Comparison of ENCODE assay signal across 8 mouse cellular contexts in the genomic region with DNA sequence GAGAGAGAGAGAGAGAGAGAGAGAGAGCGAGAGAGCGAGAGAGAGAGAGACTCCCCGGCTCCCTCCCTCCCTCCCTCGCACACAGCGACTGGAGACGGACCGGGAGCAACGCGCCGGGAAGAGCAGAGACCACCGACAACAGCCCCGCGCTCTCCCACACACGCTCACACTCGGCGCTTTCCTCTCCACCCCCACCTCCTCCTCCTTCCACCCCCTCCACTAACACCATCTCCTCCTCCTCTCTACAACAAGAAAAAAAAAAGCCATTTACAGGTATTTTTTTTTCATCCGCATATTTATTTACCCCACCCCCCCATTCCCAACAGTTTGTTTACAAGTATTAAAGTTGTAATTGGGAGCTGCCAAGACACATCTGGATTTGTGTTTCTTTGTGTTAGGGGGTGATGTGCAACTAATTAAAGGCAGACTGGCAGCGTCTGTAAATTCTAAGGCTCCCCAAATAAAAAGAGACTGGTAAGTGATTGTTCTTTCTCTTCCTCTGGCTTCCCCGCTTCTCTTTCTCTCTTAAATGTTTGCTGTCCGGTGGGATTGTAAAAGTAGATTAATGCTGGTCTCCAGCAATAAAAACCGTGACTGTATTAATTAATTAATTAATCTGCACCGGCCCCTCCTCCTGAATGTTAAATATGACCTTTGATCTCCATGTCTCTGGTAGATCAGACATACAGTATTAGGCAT. TPM values are rescaled to one million over a fixed set of nuclear protein-coding genes. Genes with fewer than 3 reads are reported as not detected.
DNase-seq lines count a peak whose midpoint lies in the region; ATAC-seq and TF ChIP-seq lines count a peak whose summit lies in the region.

A gene (plus strand): TSS at position 71 of the 699 bp plus-strand sequence.

- WGBS in lung, embryonic 14.5 days, result 1% methylated on average over 20 of the region's 22 CpGs
- 4% methylated on average over 9 of the region's 22 CpGs for WGBS in hindbrain, postnatal 0 days
- WGBS in midbrain, embryonic 10.5 days, result 0% methylated on average over 11 of the region's 22 CpGs

- H3K9me3 ChIP-seq in lung, embryonic 14.5 days (ENCODE audit: low read depth, low read length), result no peaks in the 10 kb centered on the region
- H3K9me3 ChIP-seq in hindbrain, postnatal 0 days (ENCODE audit: low read length), result no peaks in the 10 kb centered on the region
- no peaks in the 10 kb centered on the region for H3K9me3 ChIP-seq in midbrain, embryonic 10.5 days (replicated peaks)

- H3K9ac ChIP-seq in lung, embryonic 14.5 days, result peak within 1 kb of the TSS; percentile 56
- H3K9ac ChIP-seq in hindbrain, postnatal 0 days (replicated peaks; ENCODE audit: low read length), result peak within 1 kb of the TSS; percentile 48

- ATAC-seq in lung, embryonic 14.5 days (ENCODE audit: insufficient read depth), result peak; percentile 69; the same call in 1 of the 2 replicates
- ATAC-seq in hindbrain, postnatal 0 days, result peak; percentile 76

- H3K4me2 ChIP-seq in lung, embryonic 14.5 days, result peak within 1 kb of the TSS; percentile 70
- H3K4me2 ChIP-seq in hindbrain, postnatal 0 days (ENCODE audit: low read depth, low read length), result peak within 1 kb of the TSS; percentile 70

- H3K4me3 ChIP-seq in lung, embryonic 14.5 days (ENCODE audit: low read depth, low read length), result peak within 1 kb of the TSS; percentile 49
- peak within 1 kb of the TSS; percentile 77 for H3K4me3 ChIP-seq in hindbrain, postnatal 0 days (ENCODE audit: low read length)
- peak within 1 kb of the TSS; percentile 85 for H3K4me3 ChIP-seq in midbrain, embryonic 10.5 days

- no peak for TF ChIP-seq CTCF in lung, embryonic 14.5 days (IDR thresholded peaks at IDR 0.05; ENCODE audit: low read depth)
- no peak for TF ChIP-seq CTCF in hindbrain, postnatal 0 days (IDR thresholded peaks at IDR 0.05; ENCODE audit: low read depth)

- H3K27me3 ChIP-seq in lung, embryonic 14.5 days (ENCODE audit: insufficient read depth, low read length), result no peaks in the 10 kb centered on the region
- H3K27me3 ChIP-seq in hindbrain, postnatal 0 days (ENCODE audit: insufficient read depth, low read length), result no peaks in the 10 kb centered on the region
- no peaks in the 10 kb centered on the region for H3K27me3 ChIP-seq in midbrain, embryonic 10.5 days (ENCODE audit: low read depth, poor library complexity, severe bottlenecking)

- no peak for DNase-seq in adrenal gland, postnatal 4 days (ENCODE audit: low spot score in 2 of 2)
- DNase-seq in adrenal gland, adult 8-10 months, result no peak
- DNase-seq in lung, embryonic 14.5 days, result peak; percentile 67
- no peak for DNase-seq in lung, postnatal 14 days
- no peak for DNase-seq in hindbrain, postnatal 0 days (ENCODE audit: low spot score)
- no peak for DNase-seq in midbrain, embryonic 10.5 days (ENCODE audit: low spot score)
- DNase-seq in retina, postnatal 1 day, result no peak
- no peak for DNase-seq in gastrocnemius, postnatal 10 days

- H3K4me1 ChIP-seq in lung, embryonic 14.5 days (ENCODE audit: insufficient read depth), result no peaks in the 10 kb centered on the region
- H3K4me1 ChIP-seq in hindbrain, postnatal 0 days (ENCODE audit: insufficient read depth, low read length), result no peaks in the 10 kb centered on the region
- H3K4me1 ChIP-seq in midbrain, embryonic 10.5 days, result peaks cover 48% of the 10 kb centered on the region

- peak within 1 kb of the TSS; percentile 67 for H3K27ac ChIP-seq in lung, embryonic 14.5 days (ENCODE audit: low read depth)
- peak within 1 kb of the TSS; percentile 81 for H3K27ac ChIP-seq in hindbrain, postnatal 0 days
- peak within 1 kb of the TSS; percentile 99 for H3K27ac ChIP-seq in midbrain, embryonic 10.5 days (replicated peaks)

- H3K36me3 ChIP-seq in lung, embryonic 14.5 days (ENCODE audit: insufficient read depth), result no peaks in the 10 kb centered on the region
- no peaks in the 10 kb centered on the region for H3K36me3 ChIP-seq in hindbrain, postnatal 0 days (ENCODE audit: insufficient read depth, low read length)
- H3K36me3 ChIP-seq in midbrain, embryonic 10.5 days, result peaks cover 7% of the 10 kb centered on the region; the same call in 1 of the 2 replicates

RNA-seq across cellular contexts. Expression of the gene that starts here (rescaled TPM):
- total RNA-seq in adrenal gland, postnatal 4 days (2021), result 10 to 100 TPM; 12.6 to 14.5 TPM
- total RNA-seq in adrenal gland, adult 8-10 months (2022), result 1 to 10 TPM; 4.8 to 9.0 (median 7.5) TPM
- polyA plus RNA-seq in lung, embryonic 14.5 days (2014; fragmentation: Nextera tagmentation; extraction: Ambion mirVana), result 2.1 and 2.4 TPM in 2 replicates
- 21.0 and 28.9 TPM in 2 replicates for total RNA-seq in hindbrain, postnatal 0 days (2014; rRNA removed)
- polyA plus RNA-seq in hindbrain, postnatal 0 days (2015; fragmentation: Nextera tagmentation; extraction: Ambion mirVana), result 19.5 and 23.2 TPM in 2 replicates
- polyA plus RNA-seq in midbrain, embryonic 10.5 days (2016; fragmentation: Nextera tagmentation; extraction: Ambion mirVana), result 18.2 and 23.4 TPM in 2 replicates
- total RNA-seq in gastrocnemius, postnatal 10 days (2021), result 1 to 10 TPM in 1 of 2 experiments, under 1 TPM in 1; 0.82 to 1.3 TPM
